9 mouse cellular contexts compared by ENCODE assay signal in genomic region chr12:33008305-33009110, GRCm38 (mm10). TPM values are rescaled to one million over a fixed set of nuclear protein-coding genes. Genes with fewer than 3 reads are reported as not detected.
DNase-seq lines count a peak whose midpoint lies in the region; ATAC-seq and TF ChIP-seq lines count a peak whose summit lies in the region.
"Had no signal": no experiment of that assay in that cellular context is flagged by ENCODE, and none has a peak within 500 bp of the region (broad histone marks: within the 10 kb centered on the region; RNA-seq: fewer than 3 reads in every experiment).

No protein-coding gene starts in this region.

- no peaks in the 10 kb centered on the region for H3K4me1 ChIP-seq in forebrain, embryonic 11.5 days (replicated peaks; ENCODE audit: control insufficient read depth, insufficient read depth, low read length)
- peaks cover 2% of the 10 kb centered on the region for H3K4me1 ChIP-seq in forebrain, embryonic 13.5 days
- H3K4me1 ChIP-seq in kidney, adult 2 months (ENCODE audit: control insufficient read depth, insufficient read depth, low read length) = no peaks in the 10 kb centered on the region
- H3K4me1 ChIP-seq: neural tube, embryonic 13.5 days had no signal

- H3K36me3 ChIP-seq in forebrain, embryonic 11.5 days (ENCODE audit: control insufficient read depth, insufficient read depth, low read length) = no peaks in the 10 kb centered on the region
- H3K36me3 ChIP-seq in forebrain, embryonic 13.5 days (ENCODE audit: poor library complexity, severe bottlenecking) = no peaks in the 10 kb centered on the region
- no peaks in the 10 kb centered on the region for H3K36me3 ChIP-seq in kidney, adult 2 months (ENCODE audit: control insufficient read depth, insufficient read depth, low read length)
- H3K36me3 ChIP-seq: neural tube, embryonic 13.5 days had no signal

- 46% methylated on average over 7 of the region's 7 CpGs for WGBS in forebrain, embryonic 11.5 days
- 53% methylated on average over 7 of the region's 7 CpGs for WGBS in forebrain, embryonic 13.5 days
- WGBS in kidney, adult 2 months = 48% methylated on average over 7 of the region's 7 CpGs

- ATAC-seq in forebrain, embryonic 11.5 days (replicated peaks; ENCODE audit: low FRiP score) = no peak
- no peak for ATAC-seq in forebrain, embryonic 13.5 days

- no peaks in the 10 kb centered on the region for H3K27me3 ChIP-seq in forebrain, embryonic 11.5 days (ENCODE audit: control insufficient read depth, insufficient read depth, low read length)
- H3K27me3 ChIP-seq in forebrain, embryonic 13.5 days = no peaks in the 10 kb centered on the region
- no peaks in the 10 kb centered on the region for H3K27me3 ChIP-seq in kidney, adult 2 months (replicated peaks; ENCODE audit: control insufficient read depth, insufficient read depth, low read length)
- H3K27me3 ChIP-seq: neural tube, embryonic 13.5 days had no signal

- no peak overlapping the region for H3K9ac ChIP-seq in forebrain, embryonic 11.5 days (ENCODE audit: low read length)
- H3K9ac ChIP-seq in forebrain, embryonic 13.5 days = no peak overlapping the region; the same call in 1 of the 2 replicates
- H3K9ac ChIP-seq: neural tube, embryonic 13.5 days had no signal

- intact Hi-C loops in heart, postnatal 10 days (cut with DNase I) = no loop called here

- no peak for TF ChIP-seq POLR2A in kidney, adult 2 months (IDR thresholded peaks at IDR 0.05; ENCODE audit: low read depth, low read length)

- peak; percentile 49 for DNase-seq in forebrain, embryonic 11.5 days (ENCODE audit: low spot score)
- DNase-seq in R1 (ENCODE audit: low read depth, low spot score) = peak; percentile 36
- peak; percentile 84 for DNase-seq in kidney, adult 2 months
- peak; percentile 63 for DNase-seq in lung, postnatal 14 days
- no peak for DNase-seq in thymus, adult 18-20 months
- DNase-seq in thymus, postnatal 0 days (ENCODE audit: low spot score) = no peak
- DNase-seq in heart, postnatal 10 days = no peak

- H3K9me3 ChIP-seq in forebrain, embryonic 11.5 days (ENCODE audit: control insufficient read depth, low read length) = no peaks in the 10 kb centered on the region
- no peaks in the 10 kb centered on the region for H3K9me3 ChIP-seq in forebrain, embryonic 13.5 days (replicated peaks)
- H3K9me3 ChIP-seq: neural tube, embryonic 13.5 days had no signal

- H3K4me3 ChIP-seq in forebrain, embryonic 11.5 days (ENCODE audit: low read depth, low read length) = no peak overlapping the region
- no peak overlapping the region for H3K4me3 ChIP-seq in forebrain, embryonic 13.5 days
- H3K4me3 ChIP-seq in kidney, adult 2 months (ENCODE audit: insufficient read depth, low read depth, low read length) = no peak overlapping the region
- H3K4me3 ChIP-seq: neural tube, embryonic 13.5 days had no signal

- no peak overlapping the region for H3K4me2 ChIP-seq in forebrain, embryonic 11.5 days (ENCODE audit: low read depth, low read length, severe bottlenecking)
- no peak overlapping the region for H3K4me2 ChIP-seq in forebrain, embryonic 13.5 days
- H3K4me2 ChIP-seq: neural tube, embryonic 13.5 days had no signal

- H3K27ac ChIP-seq in forebrain, embryonic 11.5 days (ENCODE audit: low read depth, low read length) = no peak overlapping the region
- H3K27ac ChIP-seq in forebrain, embryonic 13.5 days = no peak overlapping the region
- no peak overlapping the region for H3K27ac ChIP-seq in kidney, adult 2 months (ENCODE audit: insufficient read depth, low read depth, low read length)
- H3K27ac ChIP-seq: neural tube, embryonic 13.5 days had no signal

- TF ChIP-seq CTCF in kidney, adult 2 months (conservative IDR thresholded peaks at IDR 0.05; ENCODE audit: insufficient read depth, insufficient read length, low read depth, low read length) = no peak

RNA-seq across cellular contexts. Expression of gene Sypl, which starts 54.8 kb away (rescaled TPM):
- 49.4 and 53.3 TPM in 2 replicates for polyA plus RNA-seq in forebrain, embryonic 11.5 days (2014; fragmentation: Nextera tagmentation; extraction: Ambion mirVana)
- polyA plus RNA-seq in forebrain, embryonic 13.5 days (2015; fragmentation: Nextera tagmentation; extraction: Ambion mirVana) = 41.1 and 41.2 TPM in 2 replicates
- polyA plus RNA-seq in kidney, adult 2 months (2012; rRNA removed) = 136 and 148 TPM in 2 replicates
- 109 and 111 TPM in 2 replicates for polyA plus RNA-seq in thymus, postnatal 0 days (2015; fragmentation: Nextera tagmentation; extraction: Ambion mirVana)
- 10 to 100 TPM; 83.4 to 89.9 TPM for total RNA-seq in heart, postnatal 10 days (2021)

Comparison
In these comparisons a context has a peak if more than half of its experiments do, and no peak if none do; other contexts are left out.
1. DNase-seq: peak in forebrain, embryonic 11.5 days (single experiment), R1 (single experiment), kidney, adult 2 months (single experiment) and lung, postnatal 14 days (single experiment); none in thymus, adult 18-20 months (0 of 2), thymus, postnatal 0 days (single experiment) and heart, postnatal 10 days (0 of 2).